Mouse (Mus musculus) right cerebral cortex, adult 18-20 months (tissue): ENCODE results near the gene Pla2g2c.

ENCODE experiments used
- DNase-seq: peaks from one replicate; pipeline ENCODE4 v3.0.0; 2022; ENCODE audit warnings: mixed read lengths

Pla2g2c gene

GRCm38 (mm10) chr4:138753608-138754007 is 29.0 kb downstream of the Pla2g2c start:
- DNase-seq, result no peak

GRCm38 (mm10) chr4:138754432-138754831 is 29.8 kb downstream of the Pla2g2c start:
- DNase-seq, result no peak

GRCm38 (mm10) chr4:138755439-138755838 is 30.8 kb downstream of the Pla2g2c start:
- DNase-seq, result no peak

GRCm38 (mm10) chr4:138755983-138756382 is 31.4 kb downstream of the Pla2g2c start:
- DNase-seq, result no peak

- DNase-seq, result no peak
Observed at GRCm38 (mm10) chr4:138757416-138757815, 32.8 kb downstream of the Pla2g2c start, which contains the start of gene Pla2g2f. Gene Pla2g2f, minus strand, starts transcription at chr4:138757626.

- DNase-seq, result no peak
Observed at GRCm38 (mm10) chr4:138762266-138762665, 37.7 kb downstream of the Pla2g2c start.

GRCm38 (mm10) chr4:138771970-138772369 is 47.4 kb downstream of the Pla2g2c start:
- DNase-seq, result no peak

- DNase-seq, result no peak
Observed at GRCm38 (mm10) chr4:138772386-138772785, 47.8 kb downstream of the Pla2g2c start.

GRCm38 (mm10) chr4:138775435-138775834 is 50.8 kb downstream of the Pla2g2c start, which contains the start of gene Pla2g2d:
Gene Pla2g2d, plus strand, starts transcription at chr4:138775735.
- DNase-seq, result no peak

GRCm38 (mm10) chr4:138777417-138778407 is 53.1 kb downstream of the Pla2g2c start:
- DNase-seq, result no peak

- DNase-seq, result no peak
Observed at GRCm38 (mm10) chr4:138780300-138780699, 55.7 kb downstream of the Pla2g2c start.

GRCm38 (mm10) chr4:138782098-138782497 is 57.5 kb downstream of the Pla2g2c start:
- DNase-seq, result peak; percentile 86

- no peak for DNase-seq
Observed at GRCm38 (mm10) chr4:138785721-138786120, 61.1 kb downstream of the Pla2g2c start.

GRCm38 (mm10) chr4:138786141-138786540 is 61.5 kb downstream of the Pla2g2c start:
- DNase-seq, result peak; percentile 57

- no peak for DNase-seq
Observed at GRCm38 (mm10) chr4:138788381-138788780, 63.8 kb downstream of the Pla2g2c start.

GRCm38 (mm10) chr4:138791452-138791851 is 66.9 kb downstream of the Pla2g2c start:
- no peak for DNase-seq

GRCm38 (mm10) chr4:138792599-138792998 is 68.0 kb downstream of the Pla2g2c start:
- DNase-seq, result no peak

GRCm38 (mm10) chr4:138793276-138793675 is 68.7 kb downstream of the Pla2g2c start:
- DNase-seq, result peak; percentile 74

GRCm38 (mm10) chr4:138794344-138794743 is 69.8 kb downstream of the Pla2g2c start:
- no peak for DNase-seq
